Mouse (Mus musculus): ENCODE results near the gene D930020B18Rik.

D930020B18Rik gene

GRCm38 (mm10) chr10:121640150-121640930 is 1.0 kb upstream of the D930020B18Rik start:
- peak; percentile 46 for DNase-seq (ENCODE audit: low read depth)

- DNase-seq (ENCODE audit: low read depth) = no peak
Measured at GRCm38 (mm10) chr10:121640944-121641271, 480 bp upstream of the D930020B18Rik start.

GRCm38 (mm10) chr10:121642054-121642947 is 913 bp downstream of the D930020B18Rik start:
- DNase-seq (ENCODE audit: low read depth) = no peak

GRCm38 (mm10) chr10:121646294-121646693 is 4.9 kb downstream of the D930020B18Rik start:
- no peak for DNase-seq (ENCODE audit: low read depth)

GRCm38 (mm10) chr10:121653079-121653478 is 11.7 kb downstream of the D930020B18Rik start:
- DNase-seq (ENCODE audit: low read depth) = no peak

- DNase-seq (ENCODE audit: low read depth) = no peak
Measured at GRCm38 (mm10) chr10:121655907-121656306, 14.5 kb downstream of the D930020B18Rik start.

- DNase-seq (ENCODE audit: low read depth) = no peak
Measured at GRCm38 (mm10) chr10:121662711-121663110, 21.3 kb downstream of the D930020B18Rik start.

- DNase-seq (ENCODE audit: low read depth) = no peak
Measured at GRCm38 (mm10) chr10:121663599-121663998, 22.2 kb downstream of the D930020B18Rik start.

- no peak for DNase-seq (ENCODE audit: low read depth)
Measured at GRCm38 (mm10) chr10:121665631-121666145, 24.3 kb downstream of the D930020B18Rik start.

GRCm38 (mm10) chr10:121669103-121669502 is 27.7 kb downstream of the D930020B18Rik start:
- no peak for DNase-seq (ENCODE audit: low read depth)

- DNase-seq (ENCODE audit: low read depth) = no peak
Measured at GRCm38 (mm10) chr10:121677019-121677418, 35.6 kb downstream of the D930020B18Rik start.

GRCm38 (mm10) chr10:121680902-121681301 is 39.5 kb downstream of the D930020B18Rik start:
- no peak for DNase-seq (ENCODE audit: low read depth)

GRCm38 (mm10) chr10:121682539-121682938 is 41.2 kb downstream of the D930020B18Rik start:
- DNase-seq (ENCODE audit: low read depth) = no peak

- DNase-seq (ENCODE audit: low read depth) = no peak
Measured at GRCm38 (mm10) chr10:121686153-121686660, 44.8 kb downstream of the D930020B18Rik start.

GRCm38 (mm10) chr10:121687511-121687910 is 46.1 kb downstream of the D930020B18Rik start:
- no peak for DNase-seq (ENCODE audit: low read depth)

GRCm38 (mm10) chr10:121689591-121690314 is 48.4 kb downstream of the D930020B18Rik start:
- peak; percentile 25 for DNase-seq (ENCODE audit: low read depth)

- no peak for DNase-seq (ENCODE audit: low read depth)
Measured at GRCm38 (mm10) chr10:121692944-121693579, 51.7 kb downstream of the D930020B18Rik start.

GRCm38 (mm10) chr10:121694567-121694966 is 53.2 kb downstream of the D930020B18Rik start:
- no peak for DNase-seq (ENCODE audit: low read depth)

GRCm38 (mm10) chr10:121701296-121702248 is 60.2 kb downstream of the D930020B18Rik start:
- no peak for DNase-seq (ENCODE audit: low read depth)

GRCm38 (mm10) chr10:121703619-121704018 is 62.2 kb downstream of the D930020B18Rik start:
- DNase-seq (ENCODE audit: low read depth) = no peak
